Mouse (Mus musculus): Measurements from ENCODE around the gene Adgrf3.

The Adgrf3 gene

GRCm38 (mm10) chr5:30148133-30148920 lies 57.2 kb downstream of the Adgrf3 start:
- no peak for DNase-seq (ENCODE audit: low spot score)

- no peak for DNase-seq (ENCODE audit: low spot score)
Measured at GRCm38 (mm10) chr5:30146526-30146925, 59.0 kb downstream of the Adgrf3 start.
